Mouse (Mus musculus) gastrocnemius, postnatal 4 days (tissue): ENCODE measurements around the gene Cdkn2d. TPM values are rescaled to one million over a fixed set of nuclear protein-coding genes. Genes with fewer than 3 reads are reported as not detected.
"Not testable (repeated sequence)": the region's sequence is repeated elsewhere in the genome, so short reads cannot be mapped to it uniquely, and the experiment has no call there.

Experiments
- DNase-seq, 2 experiments: peaks; one replicate each; pipeline ENCODE4 v3.0.0; 2021 to 2022; ENCODE audit warnings: low spot score in 2 of 2, mixed read lengths in 2 of 2
- total RNA-seq, 2 experiments: library from RNA; stranded (reverse); gene quantifications; 2 replicates each; pipeline ENCODE4 v1.2.3; 2021

Gene Cdkn2d
- total RNA-seq, 2 experiments from 2014 or later, result 20.5 to 24.0 TPM

DNA sequence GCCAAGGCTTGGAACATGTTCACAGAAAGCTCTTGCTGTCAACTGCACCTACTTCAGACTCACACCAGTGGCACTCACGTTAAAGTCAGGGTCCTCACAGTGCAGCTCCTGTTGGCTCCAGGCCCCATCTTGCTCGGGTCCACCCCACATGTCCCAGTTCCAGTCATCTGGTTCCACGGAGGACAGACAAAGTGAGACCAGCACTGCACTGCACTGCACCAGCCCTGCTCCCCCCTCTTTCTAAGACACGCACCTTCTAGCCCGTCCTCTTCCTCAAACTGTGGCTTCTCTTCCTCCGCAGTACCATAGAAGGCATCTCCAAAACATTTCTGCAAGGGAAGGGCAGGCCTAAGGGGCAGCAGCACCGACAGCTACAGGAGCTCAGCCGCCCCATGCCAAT, 14.9 kb downstream of the Cdkn2d start:
- DNase-seq, result no peak

DNA sequence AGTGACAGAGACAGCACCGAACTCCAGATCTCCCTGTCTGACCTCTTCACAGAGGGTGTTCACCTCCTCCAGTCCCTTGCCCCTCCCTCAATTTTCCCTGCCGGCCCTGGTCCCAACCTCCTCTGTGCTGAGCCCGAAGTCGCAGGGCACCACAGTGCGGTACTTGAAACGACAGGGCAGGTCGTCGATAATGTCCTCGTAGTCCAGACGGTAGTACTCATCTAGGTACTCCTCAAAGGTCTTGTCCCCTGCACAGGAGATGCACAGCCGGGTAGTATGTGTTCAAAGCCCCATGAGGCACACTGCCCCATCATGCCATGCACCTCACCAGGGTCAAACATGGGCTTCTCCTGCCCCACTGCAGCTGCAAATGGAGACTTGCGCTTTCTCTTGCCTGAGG, 15.5 kb downstream of the Cdkn2d start:
- no peak for DNase-seq

DNA sequence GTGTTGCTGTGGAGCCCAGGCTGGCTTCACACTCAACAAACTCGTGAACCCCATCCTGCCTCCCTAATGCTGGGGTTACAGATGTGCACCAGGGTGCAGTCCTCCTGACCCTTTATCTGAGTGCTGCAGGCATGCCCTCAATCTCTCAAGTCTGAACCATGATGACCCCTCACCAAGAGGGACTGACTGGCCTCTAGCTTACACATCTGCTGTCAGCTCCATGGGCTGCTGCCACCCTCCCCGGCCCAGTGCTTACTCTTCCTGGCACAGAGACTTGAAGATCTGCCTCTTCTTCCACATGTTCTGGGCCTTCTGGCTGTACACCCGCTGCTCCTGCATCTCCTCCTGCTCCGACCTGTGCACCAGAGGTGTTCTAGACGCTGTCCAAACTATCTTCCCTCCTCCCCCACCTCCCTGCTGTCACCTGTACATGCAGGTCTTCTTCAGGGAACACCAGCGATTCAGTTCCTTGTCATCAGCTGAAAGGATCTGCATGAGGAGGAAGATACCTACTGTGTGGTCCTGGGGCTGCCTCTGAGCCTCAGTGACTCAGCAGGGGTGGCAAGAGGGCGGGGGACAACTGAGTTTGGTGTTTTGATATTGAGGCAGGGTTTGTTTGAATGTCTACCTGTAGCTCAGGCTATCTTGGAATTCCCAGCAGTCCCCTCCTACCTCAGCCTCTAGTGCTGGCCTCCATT, 16.0 kb downstream of the Cdkn2d start:
- DNase-seq, result no peak

DNA sequence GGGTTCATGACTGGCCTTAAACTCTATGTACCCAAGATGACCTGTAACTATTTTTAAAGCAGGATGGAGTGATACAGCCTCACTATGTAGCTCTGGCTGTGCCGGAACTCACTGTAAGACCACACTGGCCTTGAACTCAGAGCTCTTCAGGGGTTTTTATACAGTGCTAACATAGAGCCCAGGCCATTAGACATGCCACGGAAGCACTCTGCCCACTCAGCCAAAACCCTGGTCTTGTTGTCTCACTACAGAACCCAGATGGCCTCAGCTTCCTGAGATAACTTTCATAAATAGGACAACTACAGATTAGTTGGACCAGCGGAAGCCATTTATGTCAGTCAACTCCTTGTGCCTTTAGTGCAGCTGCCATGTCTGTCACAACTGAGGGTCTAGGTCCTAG, 16.9 kb downstream of the Cdkn2d start:
- no peak for DNase-seq

DNA sequence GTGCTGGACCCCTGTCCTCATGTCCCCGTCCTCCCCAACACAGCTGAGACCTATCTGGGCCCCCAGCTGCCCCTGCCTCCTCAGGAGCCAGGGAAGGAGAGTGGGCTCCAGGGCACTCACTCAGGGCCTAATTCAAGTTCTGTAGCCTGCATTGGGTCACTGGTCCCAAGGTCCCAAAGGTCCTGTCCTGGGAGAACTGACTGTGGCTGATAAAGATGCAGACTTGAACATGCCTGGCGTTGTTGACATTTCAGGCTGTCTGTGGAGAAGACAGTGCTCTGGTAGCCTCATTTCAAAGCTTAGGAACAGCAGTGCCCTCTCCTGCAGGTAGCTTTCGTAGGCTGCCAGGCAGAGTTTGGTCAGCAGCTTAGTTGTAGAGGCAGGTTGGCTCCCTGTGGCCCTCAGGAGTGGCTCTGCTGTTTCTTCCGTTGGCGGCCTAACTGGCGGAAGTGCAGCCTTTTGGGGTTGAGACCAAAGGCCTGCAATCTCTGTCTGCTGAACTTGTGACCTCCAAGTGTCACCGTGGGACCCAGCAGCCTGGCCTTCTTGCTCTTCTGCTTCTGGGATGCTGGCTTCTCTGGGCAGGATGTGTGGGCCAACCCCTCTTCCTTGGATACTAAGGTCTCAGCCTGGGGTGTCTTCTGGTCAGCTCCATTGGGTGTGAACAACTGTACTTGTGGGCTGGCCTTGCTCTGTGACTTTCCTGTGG, 17.5 kb downstream of the Cdkn2d start:
- DNase-seq, result no peak

DNA sequence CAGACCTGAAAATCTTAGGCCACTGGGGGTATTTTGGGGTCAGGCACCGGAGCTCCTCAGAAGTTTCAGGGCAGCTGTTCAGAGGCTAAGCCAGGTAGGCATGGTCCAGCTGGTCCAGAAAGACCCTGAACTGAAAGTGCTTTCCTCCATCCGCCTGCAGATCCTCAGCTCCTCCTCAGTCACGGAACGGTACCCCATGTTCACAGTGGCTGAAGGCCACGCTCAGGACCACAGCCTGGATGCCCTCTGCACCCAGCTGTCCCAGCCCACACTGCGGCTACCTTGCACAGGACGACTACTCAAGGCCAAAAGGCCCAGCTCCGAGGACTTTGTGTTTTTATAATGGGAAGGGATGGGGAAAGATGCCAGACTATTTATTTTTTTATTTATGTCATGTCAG, 18.1 kb downstream of the Cdkn2d start:
- DNase-seq, result no peak

DNA sequence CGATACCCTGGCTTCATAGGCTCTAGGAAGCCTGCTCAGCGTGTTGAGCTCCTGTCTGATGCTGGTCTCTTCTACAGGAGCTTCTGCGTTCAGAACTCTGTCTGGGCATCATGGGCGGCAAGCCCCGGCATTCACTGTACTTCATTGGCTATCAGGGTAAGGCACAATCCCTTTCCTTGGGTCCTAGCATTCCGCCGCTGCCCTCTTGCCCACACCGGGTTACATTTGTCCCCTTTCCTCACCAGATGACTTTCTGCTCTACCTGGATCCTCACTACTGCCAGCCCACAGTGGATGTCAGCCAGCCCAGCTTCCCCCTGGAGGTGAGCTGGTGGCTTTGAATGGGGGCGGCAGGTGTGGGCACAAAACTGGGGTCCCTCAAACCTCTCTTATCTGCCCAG, 18.8 kb downstream of the Cdkn2d start:
- DNase-seq, result no peak

DNA sequence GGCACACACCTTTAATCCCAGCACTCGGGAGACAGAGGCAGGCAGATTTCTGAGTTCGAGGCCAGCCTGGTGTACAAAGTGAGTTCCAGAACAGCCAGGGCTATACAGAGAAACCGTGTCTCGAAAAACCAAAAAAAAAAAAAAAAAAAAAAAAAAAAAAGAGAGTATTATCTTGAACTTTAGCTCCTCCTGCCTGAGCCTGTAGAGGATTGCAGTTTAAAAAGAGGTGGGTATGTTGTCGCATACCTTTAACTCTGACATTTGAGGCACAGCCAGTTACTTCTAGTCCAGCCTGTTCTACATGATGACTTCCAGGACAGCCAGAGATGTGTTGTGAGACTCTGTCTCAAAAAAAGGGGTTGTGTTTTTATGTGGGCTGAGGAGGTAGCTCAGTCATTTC, 21.6 kb downstream of the Cdkn2d start:
- not testable (repeated sequence) for DNase-seq

DNA sequence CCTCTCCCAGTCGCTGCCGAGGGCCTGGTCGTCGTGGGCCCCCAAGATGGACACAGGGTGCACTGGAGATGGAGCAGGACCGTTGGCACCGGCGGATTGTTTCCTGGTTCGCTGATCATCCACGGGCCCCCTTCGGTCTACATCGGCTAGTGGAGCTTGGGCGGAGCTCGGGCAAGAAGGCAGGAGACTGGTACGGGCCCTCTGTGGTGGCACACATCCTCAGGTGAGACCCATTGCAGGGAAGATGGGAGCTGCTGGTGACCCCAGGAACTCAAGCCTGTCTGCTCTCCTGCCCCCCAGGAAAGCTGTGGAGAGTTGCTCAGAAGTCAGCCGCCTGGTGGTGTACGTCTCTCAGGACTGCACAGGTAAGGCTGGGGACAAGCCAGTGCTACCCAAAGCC, 22.9 kb downstream of the Cdkn2d start:
- DNase-seq, result no peak

DNA sequence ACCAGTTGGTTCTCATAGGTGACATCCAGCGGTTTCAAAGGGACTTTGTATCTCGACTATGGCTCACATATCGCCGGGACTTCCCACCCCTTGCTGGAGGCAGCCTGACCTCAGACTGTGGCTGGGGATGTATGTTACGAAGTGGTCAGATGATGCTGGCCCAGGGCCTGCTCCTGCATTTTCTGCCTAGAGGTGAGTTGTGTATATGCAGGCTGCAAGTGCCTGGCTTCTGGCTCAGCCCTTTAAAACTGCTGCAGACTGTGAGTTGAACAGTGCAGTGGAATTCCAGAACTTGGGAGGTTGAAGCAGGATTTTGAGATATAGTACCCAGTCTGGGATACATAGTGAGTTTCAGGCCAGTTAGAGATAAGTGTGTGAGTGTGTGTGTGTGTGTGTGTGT, 24.3 kb downstream of the Cdkn2d start:
- no peak for DNase-seq

DNA sequence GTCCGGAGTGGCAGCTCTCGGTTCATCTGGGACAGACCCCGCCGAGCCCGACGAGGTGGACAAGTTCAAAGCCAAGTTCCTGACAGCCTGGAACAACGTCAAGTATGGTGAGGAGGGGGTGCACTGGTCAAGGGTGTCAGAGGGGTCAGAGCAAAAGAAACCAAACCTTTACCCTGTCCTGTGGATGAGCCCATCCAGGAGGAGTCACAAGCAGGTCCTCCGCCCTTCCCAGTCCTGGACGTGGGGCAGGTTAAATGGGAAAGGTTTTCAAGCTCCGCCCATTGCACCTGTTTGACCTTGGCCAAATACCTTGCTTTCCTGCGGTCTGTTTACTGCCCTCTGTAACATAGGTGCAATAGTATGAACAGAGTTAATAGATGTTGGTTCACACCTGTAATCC, 25.6 kb downstream of the Cdkn2d start:
- DNase-seq, result no peak

DNA sequence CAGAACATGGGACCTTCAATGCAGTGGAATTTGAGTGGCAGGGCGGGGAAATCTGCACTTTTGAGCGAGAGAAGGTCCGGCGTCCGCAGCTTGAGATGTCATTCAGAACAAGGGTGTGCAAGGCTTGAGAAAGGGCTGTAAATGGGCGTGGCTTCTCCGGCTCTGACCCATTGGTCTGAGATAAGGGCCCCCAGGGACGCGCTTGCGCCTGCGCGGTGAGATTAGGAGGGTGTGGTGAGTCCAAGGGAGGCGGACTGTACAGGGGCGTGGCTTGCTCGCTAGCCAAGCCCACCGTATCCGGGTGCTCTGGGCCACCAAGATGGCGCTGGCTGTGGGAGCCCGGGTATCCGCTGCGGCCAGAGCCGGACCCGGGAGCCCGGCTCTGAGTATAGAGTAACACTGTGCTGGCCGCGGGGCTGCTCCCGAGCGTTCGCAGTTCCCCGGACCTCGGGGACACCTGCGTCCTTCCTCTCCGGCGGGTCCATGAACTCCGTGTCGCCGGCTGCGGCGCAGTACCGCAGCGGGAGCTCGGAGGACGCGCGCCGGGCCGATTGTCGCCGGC, 26.1 kb downstream of the Cdkn2d start, which contains the start of gene Atg4d:
Atg4d (plus strand) TSS at position 294 of the 562 bp plus-strand sequence.
- DNase-seq, result peak; percentile 98 to 99

DNA sequence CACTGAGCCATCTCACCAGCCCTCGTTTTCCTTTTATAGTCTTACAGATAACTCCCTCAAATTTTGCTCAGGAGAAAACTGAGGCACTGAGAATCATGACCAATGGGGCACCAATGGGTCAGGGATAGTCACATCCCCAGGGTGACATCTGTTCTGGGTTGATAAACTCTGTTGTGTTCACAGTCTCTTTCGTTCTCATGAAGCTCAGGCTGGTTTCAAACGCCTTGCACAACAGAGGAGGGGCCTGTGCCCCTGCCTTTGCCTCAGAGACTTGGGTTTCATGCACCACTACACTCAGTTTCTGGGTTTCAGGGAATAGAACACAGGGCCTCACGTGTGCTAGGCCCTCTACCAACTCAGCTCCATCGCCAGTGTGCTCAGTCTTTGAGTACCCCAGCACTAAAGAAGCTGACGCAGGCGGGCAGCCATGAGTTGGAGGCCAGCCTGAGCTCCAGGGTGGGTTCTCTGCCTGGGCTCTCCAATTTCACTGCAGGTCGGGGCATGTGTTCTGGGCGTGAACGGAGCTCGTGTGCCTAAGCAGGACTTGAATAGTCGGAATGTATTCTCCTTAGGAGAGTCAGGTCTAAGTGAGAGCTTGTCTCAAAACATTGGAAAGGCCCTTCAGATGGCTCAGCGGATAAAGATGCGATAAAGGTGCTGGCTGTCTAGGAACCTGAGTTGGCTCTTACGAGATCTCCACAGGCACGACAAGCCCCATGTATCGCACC, 26.8 kb downstream of the Cdkn2d start:
- no peak for DNase-seq

DNA sequence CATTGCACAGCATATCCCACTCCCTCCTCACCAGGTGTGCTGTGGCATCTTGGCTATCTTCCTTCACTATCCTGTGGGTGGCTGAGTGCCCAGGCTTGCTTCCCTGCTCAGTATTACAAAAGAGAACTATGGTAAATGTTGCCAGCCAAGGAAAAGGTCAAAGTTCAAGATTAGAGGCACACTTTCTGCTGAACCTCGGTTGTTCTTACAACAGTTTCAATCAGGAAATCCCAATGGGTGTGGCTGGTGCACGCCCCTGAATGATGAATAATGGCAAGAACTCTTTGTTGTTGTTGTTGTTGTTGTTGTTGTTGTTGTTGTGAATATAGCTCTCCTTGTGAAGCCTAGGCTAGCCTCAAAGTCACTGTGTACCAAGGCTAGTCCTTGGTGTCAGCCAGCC, 29.4 kb downstream of the Cdkn2d start:
- no peak for DNase-seq

DNA sequence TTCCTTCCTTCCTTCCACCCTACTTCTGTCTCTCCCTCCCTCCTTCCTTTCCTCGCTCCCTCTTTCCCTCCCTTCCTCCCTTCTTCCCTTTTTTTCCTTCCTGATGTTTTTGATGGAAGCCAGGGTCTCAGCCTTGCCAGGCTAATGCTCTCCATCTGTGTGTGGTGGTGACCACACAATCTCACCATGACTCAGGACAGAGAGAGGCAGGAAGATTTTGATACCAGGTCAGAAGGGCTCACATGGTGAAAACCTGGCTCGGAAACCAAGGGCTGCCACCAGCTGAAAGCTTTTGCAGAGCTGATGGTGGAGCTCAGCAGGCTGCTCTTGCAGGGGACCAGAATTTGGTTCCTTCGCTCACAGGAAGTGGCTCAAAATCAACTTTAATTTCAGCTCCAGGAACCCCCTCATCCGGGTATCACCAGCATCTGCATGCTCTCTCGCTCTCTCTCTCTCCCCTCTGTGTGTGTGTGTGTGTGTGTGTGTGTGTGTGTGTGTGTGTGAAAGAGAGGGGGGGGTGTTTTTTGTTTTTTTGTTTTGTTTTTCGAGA, 30.6 kb downstream of the Cdkn2d start:
- no peak for DNase-seq

DNA sequence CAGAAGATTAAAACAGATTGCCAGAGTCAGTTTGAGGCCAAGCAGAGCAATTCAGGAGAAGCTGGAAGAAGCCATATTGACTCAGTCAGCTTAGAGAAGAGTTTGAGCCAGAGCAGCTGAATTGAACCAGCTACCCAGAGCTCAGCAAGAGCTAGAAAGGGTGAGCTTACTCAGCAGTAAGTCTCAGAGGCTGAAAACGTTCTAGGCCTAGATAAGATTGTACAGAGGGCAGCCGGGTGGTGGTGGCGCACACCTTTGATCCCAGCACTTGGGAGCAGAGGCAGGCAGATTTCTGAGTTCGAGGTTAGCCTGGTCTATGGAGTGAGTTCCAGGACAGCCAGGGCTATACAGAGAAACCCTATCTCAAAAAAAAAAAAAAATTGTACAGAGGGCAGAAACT, 34.9 kb downstream of the Cdkn2d start:
- DNase-seq, result not testable (repeated sequence)

DNA sequence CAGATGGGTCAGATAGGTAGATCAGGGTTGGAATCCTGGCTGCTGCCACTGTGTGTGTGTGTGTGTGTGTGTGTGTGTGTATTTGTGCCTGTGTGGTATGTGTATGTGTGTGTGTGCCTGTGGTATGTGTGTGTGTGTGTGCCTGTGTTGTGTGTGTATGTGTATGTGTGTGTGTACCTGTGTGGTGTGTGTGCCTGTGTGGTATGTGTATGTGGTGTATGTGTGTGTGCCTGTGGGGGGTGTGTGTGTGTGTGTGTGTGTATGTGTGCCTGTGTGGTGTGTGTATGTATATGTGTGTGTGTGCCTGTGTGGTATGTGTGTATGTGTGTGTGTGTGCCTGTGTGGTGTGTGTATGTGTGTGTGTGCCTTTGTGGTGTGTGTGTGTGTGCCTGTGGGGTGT, 36.5 kb downstream of the Cdkn2d start:
- DNase-seq, result no peak

DNA sequence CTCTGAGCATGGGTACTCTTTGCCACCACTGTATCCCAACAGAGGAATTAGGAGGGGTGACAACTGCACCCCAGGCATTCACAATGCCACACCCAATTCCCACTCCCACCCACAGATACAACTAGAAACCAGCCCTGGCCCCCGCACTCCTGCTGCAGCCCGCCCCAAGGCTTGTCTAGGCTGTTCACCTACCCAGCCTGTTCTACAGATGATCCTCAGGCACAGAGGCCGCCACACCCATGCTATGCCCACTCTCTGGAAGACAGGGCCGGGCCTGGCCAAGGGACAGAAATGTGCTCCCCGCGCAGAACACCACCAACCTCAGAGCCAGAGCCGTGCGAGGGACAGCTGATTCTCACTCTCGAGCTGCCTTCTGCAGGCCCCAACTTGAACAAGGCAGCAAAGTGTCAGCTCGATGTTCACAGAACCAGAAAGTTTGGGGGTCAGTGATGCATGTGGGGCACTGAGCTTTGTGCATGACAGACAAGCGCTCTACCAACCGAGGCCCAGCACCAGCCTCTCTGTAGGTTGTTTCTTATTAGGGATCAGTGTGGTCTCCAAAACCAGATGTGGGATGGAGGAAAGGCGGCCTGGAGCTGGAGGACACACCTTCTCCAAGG, 40.0 kb downstream of the Cdkn2d start:
- DNase-seq, result no peak

DNA sequence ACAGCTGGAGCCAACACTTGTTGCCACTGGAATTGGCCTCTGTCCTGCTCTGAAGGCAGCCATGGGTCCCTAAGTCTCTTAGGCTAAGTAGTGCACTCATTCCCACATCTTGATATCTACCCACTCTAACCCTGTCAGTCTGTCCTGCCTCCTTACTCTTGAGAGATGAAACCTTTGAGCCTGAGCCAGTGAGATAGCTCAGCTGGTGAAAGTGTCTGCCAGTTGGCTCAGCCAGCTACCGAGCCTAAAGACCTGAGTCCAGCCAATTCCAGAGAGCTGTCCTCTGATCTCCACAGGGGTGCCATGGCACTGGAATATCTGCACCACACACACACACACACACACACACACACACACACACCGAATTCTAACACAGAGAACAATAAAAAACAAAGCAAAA, 40.7 kb downstream of the Cdkn2d start:
- DNase-seq, result no peak

DNA sequence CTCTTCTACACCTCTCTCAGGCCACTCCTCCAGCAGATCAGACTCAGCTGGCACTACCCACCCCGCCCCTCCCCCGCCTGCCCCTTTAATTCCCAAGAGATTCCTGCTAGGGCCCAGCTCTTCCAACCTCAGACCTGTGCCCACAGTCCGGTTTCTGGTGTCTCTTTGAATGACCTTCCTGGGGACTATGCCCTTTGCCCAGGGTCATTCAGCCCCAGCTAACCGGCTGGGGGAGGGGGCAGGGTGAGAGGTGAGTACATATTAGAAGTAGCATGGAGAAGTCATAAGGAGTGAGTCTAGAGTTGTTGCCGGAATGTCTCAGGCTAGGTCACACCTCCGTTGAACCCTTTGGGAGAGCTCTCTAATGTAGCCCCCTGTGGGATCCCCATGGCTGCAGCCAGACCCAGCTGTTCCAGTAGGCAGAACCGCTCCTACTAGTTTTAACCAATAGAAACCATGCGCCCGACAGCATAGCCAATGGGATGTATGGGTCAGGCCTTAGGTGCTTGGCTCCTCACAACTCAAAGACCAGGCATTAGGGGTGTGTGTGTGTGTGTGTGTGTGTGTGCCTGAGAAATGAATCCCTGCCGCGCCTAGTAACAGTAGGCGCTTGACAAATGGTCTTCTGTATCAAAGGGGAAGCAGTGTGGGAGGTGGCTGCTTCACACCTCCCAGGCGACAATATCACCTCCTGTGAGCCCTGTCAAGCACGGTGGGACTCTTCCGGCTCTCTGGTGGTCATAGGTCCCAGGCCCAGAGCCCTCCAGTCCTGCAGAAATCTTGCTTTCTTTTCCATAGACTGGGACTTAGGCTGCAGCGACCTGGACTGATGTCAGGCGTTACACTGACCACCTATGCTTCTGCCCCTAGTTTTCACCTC, 41.3 kb downstream of the Cdkn2d start:
- DNase-seq, result no peak
